Comparison of ENCODE assay signal across 11 mouse cellular contexts in genomic region chr7:145056320-145056719, GRCm38 (mm10).
DNase-seq lines count a peak whose midpoint lies in the region; ATAC-seq and TF ChIP-seq lines count a peak whose summit lies in the region.
"Had no signal": no experiment of that assay in that cellular context is flagged by ENCODE, and none has a peak within 500 bp of the region (broad histone marks: within the 10 kb centered on the region; RNA-seq: fewer than 3 reads in every experiment).

No protein-coding gene starts in this region.

- peak; percentile 49 for ATAC-seq in kidney, embryonic 14.5 days (ENCODE audit: low FRiP score, low TSS enrichment)
- ATAC-seq in lung, postnatal 0 days: peak; percentile 83
- no peak for ATAC-seq in hindbrain, embryonic 13.5 days (ENCODE audit: low FRiP score)

- no peak overlapping the region for H3K4me3 ChIP-seq in kidney, embryonic 14.5 days (ENCODE audit: low read length)
- H3K4me3 ChIP-seq in lung, postnatal 0 days (ENCODE audit: low read depth, low read length): no peak overlapping the region
- H3K4me3 ChIP-seq in hindbrain, embryonic 13.5 days: no peak overlapping the region
- H3K4me3 ChIP-seq: hindbrain, embryonic 12.5 days; neural tube, embryonic 15.5 days had no signal

- WGBS in kidney, embryonic 14.5 days: 48% methylated on average over 7 of the region's 7 CpGs
- WGBS in lung, postnatal 0 days: 38% methylated on average over 7 of the region's 7 CpGs
- 60% methylated on average over 7 of the region's 7 CpGs for WGBS in hindbrain, embryonic 13.5 days

- H3K4me2 ChIP-seq in kidney, embryonic 14.5 days (replicated peaks; ENCODE audit: low read depth, low read length): no peak overlapping the region
- H3K4me2 ChIP-seq in lung, postnatal 0 days (replicated peaks; ENCODE audit: low read depth, low read length): no peak overlapping the region
- H3K4me2 ChIP-seq in hindbrain, embryonic 13.5 days: no peak overlapping the region
- H3K4me2 ChIP-seq: hindbrain, embryonic 12.5 days; neural tube, embryonic 15.5 days had no signal

- H3K4me1 ChIP-seq in kidney, embryonic 14.5 days (ENCODE audit: control insufficient read depth, insufficient read depth, low read length): no peaks in the 10 kb centered on the region
- H3K4me1 ChIP-seq in lung, postnatal 0 days (ENCODE audit: insufficient read depth, low read depth, low read length): no peaks in the 10 kb centered on the region
- 0 out of 2 replicates have a peak, but pooled peaks cover 4% of the 10 kb centered on the region for H3K4me1 ChIP-seq in hindbrain, embryonic 13.5 days (replicated peaks)
- H3K4me1 ChIP-seq: neural tube, embryonic 15.5 days had no signal

- peaks cover 3% of the 10 kb centered on the region; the same call in 1 of the 2 replicates for H3K9me3 ChIP-seq in kidney, embryonic 14.5 days (ENCODE audit: control insufficient read depth, low read length)
- no peaks in the 10 kb centered on the region for H3K9me3 ChIP-seq in lung, postnatal 0 days (ENCODE audit: low read length)
- peaks cover 6% of the 10 kb centered on the region for H3K9me3 ChIP-seq in hindbrain, embryonic 13.5 days

- no peaks in the 10 kb centered on the region for H3K36me3 ChIP-seq in kidney, embryonic 14.5 days (ENCODE audit: control insufficient read depth, insufficient read depth, low read length)
- H3K36me3 ChIP-seq in lung, postnatal 0 days (ENCODE audit: insufficient read depth, low read length): no peaks in the 10 kb centered on the region
- no peaks in the 10 kb centered on the region for H3K36me3 ChIP-seq in hindbrain, embryonic 13.5 days
- H3K36me3 ChIP-seq: hindbrain, embryonic 12.5 days; neural tube, embryonic 15.5 days had no signal

- DNase-seq in left cerebral cortex, postnatal 14 days (ENCODE audit: low spot score in 2 of 2): peak; percentile 7 to 50
- no peak for DNase-seq in left cerebral cortex, postnatal 4 days
- DNase-seq in NIH3T3 (ENCODE audit: low read depth): peak; percentile 54
- peak; percentile 71 for DNase-seq in lung, postnatal 0 days (ENCODE audit: low spot score)
- no peak for DNase-seq in adrenal gland, adult 18-20 months (ENCODE audit: low spot score in 2 of 2)
- no peak for DNase-seq in cerebellum, adult 11-12 months
- DNase-seq: cerebellum, postnatal 36 days had no signal

- intact Hi-C loops in left cerebral cortex, postnatal 14 days (cut with DNase I): no loop called here
- intact Hi-C loops in left cerebral cortex, postnatal 4 days (cut with DNase I): no loop called here

- no peak for TF ChIP-seq EP300 in lung, postnatal 0 days (IDR thresholded peaks at IDR 0.05)

- no peak overlapping the region for H3K27ac ChIP-seq in kidney, embryonic 14.5 days (ENCODE audit: low read depth, low read length)
- H3K27ac ChIP-seq in lung, postnatal 0 days (ENCODE audit: low read length): no peak overlapping the region
- no peak overlapping the region for H3K27ac ChIP-seq in hindbrain, embryonic 13.5 days
- H3K27ac ChIP-seq: hindbrain, embryonic 12.5 days; neural tube, embryonic 15.5 days had no signal

- TF ChIP-seq CTCF in lung, postnatal 0 days (IDR thresholded peaks at IDR 0.05): no peak

- no peak overlapping the region for H3K9ac ChIP-seq in kidney, embryonic 14.5 days (ENCODE audit: low read depth, low read length)
- H3K9ac ChIP-seq in lung, postnatal 0 days (replicated peaks; ENCODE audit: low read depth): no peak overlapping the region
- no peak overlapping the region for H3K9ac ChIP-seq in hindbrain, embryonic 13.5 days
- H3K9ac ChIP-seq: hindbrain, embryonic 12.5 days; neural tube, embryonic 15.5 days had no signal

- no peaks in the 10 kb centered on the region for H3K27me3 ChIP-seq in kidney, embryonic 14.5 days (ENCODE audit: control insufficient read depth, insufficient read depth, low read length)
- H3K27me3 ChIP-seq in lung, postnatal 0 days (replicated peaks; ENCODE audit: insufficient read depth, low read length): no peaks in the 10 kb centered on the region
- no peaks in the 10 kb centered on the region for H3K27me3 ChIP-seq in hindbrain, embryonic 13.5 days
- H3K27me3 ChIP-seq: hindbrain, embryonic 12.5 days; neural tube, embryonic 15.5 days had no signal

Comparison
In these comparisons a context has a peak if more than half of its experiments do, and no peak if none do; other contexts are left out.
1. DNase-seq: peak in left cerebral cortex, postnatal 14 days (2 of 2), NIH3T3 (single experiment) and lung, postnatal 0 days (single experiment); none in left cerebral cortex, postnatal 4 days (single experiment), adrenal gland, adult 18-20 months (0 of 2) and cerebellum, adult 11-12 months (single experiment).